Mouse (Mus musculus) stomach, postnatal 0 days (tissue): ENCODE results near the gene Syngr2.

Experiments used
- CTCF ChIP-seq: IDR thresholded peaks from 2 replicates; pipeline ENCODE4 v1.5.1; 2016; ENCODE audit warnings: antibody characterized with exemption, low read depth, mild to moderate bottlenecking, moderate library complexity
- EP300 ChIP-seq: optimal IDR thresholded peaks from 2 replicates; pipeline ENCODE3; 2016; ENCODE audit warnings: antibody characterized with exemption

DNA sequence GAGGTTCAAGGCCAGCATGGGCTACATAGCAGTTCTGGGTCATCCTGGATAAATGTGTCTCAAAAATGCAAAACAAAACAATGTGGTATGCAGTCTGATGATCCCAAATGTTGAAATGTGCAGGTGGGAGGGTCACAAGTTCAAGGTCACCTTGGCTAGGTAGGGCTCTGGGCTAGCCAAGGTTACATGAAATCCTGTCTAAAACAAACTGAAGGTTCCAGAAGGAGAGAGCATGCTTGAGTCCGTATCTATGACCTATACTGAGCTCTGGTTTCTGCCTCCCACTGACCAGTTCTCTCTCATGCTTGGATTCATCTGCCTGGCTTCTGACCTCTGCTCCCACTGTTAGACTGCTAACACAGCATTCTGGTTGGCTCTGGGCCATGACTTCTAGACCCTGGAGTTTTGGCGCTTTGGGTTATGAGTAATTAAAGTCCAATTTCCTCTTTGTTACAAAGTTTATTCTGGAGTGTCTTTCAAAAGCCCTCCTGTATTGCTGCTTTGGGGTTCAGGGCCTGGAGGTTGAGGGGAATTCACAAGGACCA, 20.3 kb downstream of the Syngr2 start:
- TF ChIP-seq EP300 (no peak), CTCF (no peak)
